Mouse (Mus musculus) adipocyte (in vitro differentiated cells): ENCODE measurements around the gene Tas2r134.

Experiments used
- DNase-seq: peaks from one replicate; pipeline ENCODE4 v3.0.0-alpha.2; 2016; ENCODE audit warnings: low spot score

The Tas2r134 gene

GRCm38 (mm10) chr2:51627211-51627610 lies at the start of gene Tas2r134:
Gene Tas2r134 (plus strand): TSS chr2:51627511.
- DNase-seq, result no peak

- DNase-seq, result no peak
Observed at GRCm38 (mm10) chr2:51579767-51580166, 47.5 kb upstream of the Tas2r134 start.

GRCm38 (mm10) chr2:51584050-51585046 lies 43.0 kb upstream of the Tas2r134 start:
- no peak for DNase-seq

- no peak for DNase-seq
Observed at GRCm38 (mm10) chr2:51588336-51588735, 39.0 kb upstream of the Tas2r134 start.

- no peak for DNase-seq
Observed at GRCm38 (mm10) chr2:51588895-51589294, 38.4 kb upstream of the Tas2r134 start.

GRCm38 (mm10) chr2:51589627-51590026 lies 37.7 kb upstream of the Tas2r134 start:
- no peak for DNase-seq

GRCm38 (mm10) chr2:51590308-51590707 lies 37.0 kb upstream of the Tas2r134 start:
- DNase-seq, result no peak

- no peak for DNase-seq
Observed at GRCm38 (mm10) chr2:51592157-51592556, 35.2 kb upstream of the Tas2r134 start.

GRCm38 (mm10) chr2:51599473-51600201 lies 27.7 kb upstream of the Tas2r134 start:
- DNase-seq, result no peak

- DNase-seq, result no peak
Observed at GRCm38 (mm10) chr2:51600202-51600487, 27.2 kb upstream of the Tas2r134 start.

- no peak for DNase-seq
Observed at GRCm38 (mm10) chr2:51600873-51601272, 26.4 kb upstream of the Tas2r134 start.

GRCm38 (mm10) chr2:51610305-51610704 lies 17.0 kb upstream of the Tas2r134 start:
- no peak for DNase-seq

GRCm38 (mm10) chr2:51610897-51611296 lies 16.4 kb upstream of the Tas2r134 start:
- DNase-seq, result no peak

GRCm38 (mm10) chr2:51613716-51614115 lies 13.6 kb upstream of the Tas2r134 start:
- no peak for DNase-seq

GRCm38 (mm10) chr2:51621931-51622330 lies 5.4 kb upstream of the Tas2r134 start:
- no peak for DNase-seq

- no peak for DNase-seq
Observed at GRCm38 (mm10) chr2:51626007-51626406, 1.3 kb upstream of the Tas2r134 start.

GRCm38 (mm10) chr2:51631428-51631827 lies 4.1 kb downstream of the Tas2r134 start:
- DNase-seq, result no peak

- DNase-seq, result no peak
Observed at GRCm38 (mm10) chr2:51637681-51638080, 10.4 kb downstream of the Tas2r134 start.

- DNase-seq, result no peak
Observed at GRCm38 (mm10) chr2:51641635-51642034, 14.3 kb downstream of the Tas2r134 start.

GRCm38 (mm10) chr2:51643244-51644139 lies 16.2 kb downstream of the Tas2r134 start:
- DNase-seq, result peak; percentile 9

GRCm38 (mm10) chr2:51647972-51648371 lies 20.7 kb downstream of the Tas2r134 start:
- DNase-seq, result no peak

GRCm38 (mm10) chr2:51649887-51650286 lies 22.6 kb downstream of the Tas2r134 start:
- DNase-seq, result no peak
